Mouse (Mus musculus): ENCODE results near the gene Map7d3.

GRCm38 (mm10) chrX:56827492-56827891, 5.4 kb upstream of the Map7d3 start:
- TF ChIP-seq POLR2A (IDR thresholded peaks at IDR 0.05; ENCODE audit: low read depth, low read length) (no peak), CTCF (IDR thresholded peaks at IDR 0.05; ENCODE audit: borderline replicate concordance, insufficient read depth, low read length) (no peak)
